20 mouse cellular contexts compared by ENCODE assay signal in genomic region chr2:77085313-77085712, GRCm38 (mm10).
DNase-seq lines count a peak whose midpoint lies in the region; ATAC-seq and TF ChIP-seq lines count a peak whose summit lies in the region.
"Had no signal": no experiment of that assay in that cellular context is flagged by ENCODE, and none has a peak within 500 bp of the region (broad histone marks: within the 10 kb centered on the region; RNA-seq: fewer than 3 reads in every experiment).

No protein-coding gene starts in this region.

- DNase-seq in embryonic facial prominence, embryonic 11.5 days (ENCODE audit: low spot score) = no peak
- no peak for DNase-seq in embryonic facial prominence, embryonic 10.5 days (ENCODE audit: low spot score)
- DNase-seq in heart, adult 11 months = no peak
- no peak for DNase-seq in midbrain, embryonic 11.5 days (ENCODE audit: low spot score, missing footprints)
- DNase-seq: adrenal gland, adult 8-10 months; B cell, adult 2 months; cerebellum, adult 2 months; cerebellum, postnatal 10 days; forebrain, postnatal 0 days; gastrocnemius, postnatal 14 days; kidney, adult 11 months had no signal

- H3K9me3 ChIP-seq in embryonic facial prominence, embryonic 11.5 days (replicated peaks; ENCODE audit: control insufficient read depth, low read length) = no peaks in the 10 kb centered on the region
- H3K9me3 ChIP-seq in embryonic facial prominence, embryonic 10.5 days = no peaks in the 10 kb centered on the region
- no peaks in the 10 kb centered on the region for H3K9me3 ChIP-seq in heart, embryonic 15.5 days (replicated peaks)
- no peaks in the 10 kb centered on the region for H3K9me3 ChIP-seq in midbrain, embryonic 11.5 days (ENCODE audit: control insufficient read depth, low read length)
- H3K9me3 ChIP-seq in midbrain, embryonic 15.5 days = no peaks in the 10 kb centered on the region
- H3K9me3 ChIP-seq: embryonic facial prominence, embryonic 12.5 days; forebrain, embryonic 12.5 days; heart, embryonic 10.5 days had no signal

- no peak overlapping the region for H3ac ChIP-seq in myocyte (ENCODE audit: control insufficient read depth, insufficient read length)

- peak; percentile 62; the same call in 1 of the 2 replicates for ATAC-seq in embryonic facial prominence, embryonic 11.5 days (replicated peaks; ENCODE audit: insufficient number of reproducible peaks, low FRiP score, low TSS enrichment, low read depth)
- ATAC-seq in heart, embryonic 15.5 days (replicated peaks; ENCODE audit: insufficient number of reproducible peaks, insufficient read depth, low FRiP score, low read depth) = no peak; the same call in 1 of the 2 replicates
- ATAC-seq in midbrain, embryonic 11.5 days (ENCODE audit: low FRiP score) = peak; percentile 50; the same call in 1 of the 2 replicates
- ATAC-seq in midbrain, embryonic 15.5 days (replicated peaks) = no peak
- ATAC-seq: CD4-positive, CD25-positive, alpha-beta regulatory T cell, adult 4 months; forebrain, postnatal 0 days; hindbrain, postnatal 0 days had no signal

- H3K9ac ChIP-seq in embryonic facial prominence, embryonic 11.5 days (replicated peaks; ENCODE audit: low read length) = no peak overlapping the region
- no peak overlapping the region for H3K9ac ChIP-seq in heart, embryonic 15.5 days
- no peak overlapping the region for H3K9ac ChIP-seq in midbrain, embryonic 11.5 days (ENCODE audit: low read length)
- no peak overlapping the region for H3K9ac ChIP-seq in midbrain, embryonic 15.5 days
- H3K9ac ChIP-seq: embryonic facial prominence, embryonic 12.5 days; forebrain, embryonic 12.5 days; forebrain, postnatal 0 days had no signal

- no peaks in the 10 kb centered on the region for H3K4me1 ChIP-seq in embryonic facial prominence, embryonic 11.5 days (ENCODE audit: control insufficient read depth, insufficient read depth, low read length)
- no peaks in the 10 kb centered on the region for H3K4me1 ChIP-seq in embryonic facial prominence, embryonic 10.5 days
- peaks cover 9% of the 10 kb centered on the region for H3K4me1 ChIP-seq in heart, embryonic 15.5 days (replicated peaks)
- no peaks in the 10 kb centered on the region for H3K4me1 ChIP-seq in midbrain, embryonic 11.5 days (ENCODE audit: control insufficient read depth, insufficient read depth, low read length)
- no peaks in the 10 kb centered on the region for H3K4me1 ChIP-seq in midbrain, embryonic 15.5 days
- H3K4me1 ChIP-seq: embryonic facial prominence, embryonic 12.5 days had no signal

- H3K36me3 ChIP-seq in embryonic facial prominence, embryonic 11.5 days (replicated peaks; ENCODE audit: control insufficient read depth, insufficient read depth, low read depth, low read length) = no peaks in the 10 kb centered on the region
- no peaks in the 10 kb centered on the region for H3K36me3 ChIP-seq in embryonic facial prominence, embryonic 10.5 days (replicated peaks)
- H3K36me3 ChIP-seq in heart, embryonic 15.5 days = peaks cover 16% of the 10 kb centered on the region
- H3K36me3 ChIP-seq in midbrain, embryonic 11.5 days (ENCODE audit: control insufficient read depth, insufficient read depth, low read length) = no peaks in the 10 kb centered on the region
- H3K36me3 ChIP-seq in midbrain, embryonic 15.5 days (replicated peaks) = no peaks in the 10 kb centered on the region
- H3K36me3 ChIP-seq in myocyte (ENCODE audit: control insufficient read depth, insufficient read depth) = peaks cover 15% of the 10 kb centered on the region
- H3K36me3 ChIP-seq: embryonic facial prominence, embryonic 12.5 days; forebrain, embryonic 12.5 days; G1E had no signal

- H3K4me2 ChIP-seq in embryonic facial prominence, embryonic 11.5 days (ENCODE audit: low read depth, low read length) = no peak overlapping the region
- no peak overlapping the region for H3K4me2 ChIP-seq in heart, embryonic 15.5 days
- no peak overlapping the region for H3K4me2 ChIP-seq in midbrain, embryonic 11.5 days
- no peak overlapping the region for H3K4me2 ChIP-seq in midbrain, embryonic 15.5 days
- no peak overlapping the region for H3K4me2 ChIP-seq in myocyte (ENCODE audit: low read depth)
- H3K4me2 ChIP-seq: embryonic facial prominence, embryonic 12.5 days; forebrain, embryonic 12.5 days had no signal

- no peaks in the 10 kb centered on the region for H3K79me2 ChIP-seq in myocyte (ENCODE audit: control insufficient read depth, insufficient read depth)

- no peak for TF ChIP-seq POLR2A in myocyte (IDR thresholded peaks at IDR 0.05; ENCODE audit: insufficient read length, low read depth)

- H3K4me3 ChIP-seq in embryonic facial prominence, embryonic 11.5 days (ENCODE audit: low read depth, low read length) = no peak overlapping the region
- no peak overlapping the region for H3K4me3 ChIP-seq in embryonic facial prominence, embryonic 10.5 days
- H3K4me3 ChIP-seq in heart, embryonic 15.5 days = no peak overlapping the region
- no peak overlapping the region for H3K4me3 ChIP-seq in midbrain, embryonic 11.5 days (ENCODE audit: low read depth, low read length)
- H3K4me3 ChIP-seq in midbrain, embryonic 15.5 days = no peak overlapping the region
- H3K4me3 ChIP-seq in myocyte = no peak overlapping the region
- H3K4me3 ChIP-seq: embryonic facial prominence, embryonic 12.5 days; forebrain, embryonic 12.5 days; heart, embryonic 10.5 days had no signal

- H3K27ac ChIP-seq in embryonic facial prominence, embryonic 11.5 days (replicated peaks; ENCODE audit: low read depth, low read length) = no peak overlapping the region
- H3K27ac ChIP-seq in embryonic facial prominence, embryonic 10.5 days (replicated peaks) = no peak overlapping the region
- peak overlapping the region; percentile 67 for H3K27ac ChIP-seq in heart, embryonic 15.5 days
- no peak overlapping the region for H3K27ac ChIP-seq in midbrain, embryonic 11.5 days (ENCODE audit: low read depth, low read length)
- no peak overlapping the region for H3K27ac ChIP-seq in midbrain, embryonic 15.5 days
- H3K27ac ChIP-seq: embryonic facial prominence, embryonic 12.5 days; forebrain, embryonic 12.5 days; heart, embryonic 10.5 days; hindbrain, postnatal 0 days had no signal

- no peaks in the 10 kb centered on the region for H3K27me3 ChIP-seq in embryonic facial prominence, embryonic 11.5 days (ENCODE audit: control insufficient read depth, insufficient read depth, low read length)
- no peaks in the 10 kb centered on the region for H3K27me3 ChIP-seq in embryonic facial prominence, embryonic 10.5 days (replicated peaks; ENCODE audit: low read depth, poor library complexity, severe bottlenecking)
- H3K27me3 ChIP-seq in heart, embryonic 15.5 days = no peaks in the 10 kb centered on the region
- no peaks in the 10 kb centered on the region for H3K27me3 ChIP-seq in midbrain, embryonic 11.5 days (ENCODE audit: control insufficient read depth, insufficient read depth, low read length)
- H3K27me3 ChIP-seq in midbrain, embryonic 15.5 days (replicated peaks) = no peaks in the 10 kb centered on the region
- H3K27me3 ChIP-seq in myocyte (ENCODE audit: control insufficient read depth, insufficient read depth, insufficient read length) = no peaks in the 10 kb centered on the region
- H3K27me3 ChIP-seq: embryonic facial prominence, embryonic 12.5 days; forebrain, embryonic 12.5 days had no signal

TF ChIP-seq in myocyte, 11 proteins besides CTCF, POLR2A, EP300 and RAD21:
- TF ChIP-seq TCF12 (IDR thresholded peaks at IDR 0.05; ENCODE audit: insufficient read depth, poor library complexity, severe bottlenecking) = no peak
- TF ChIP-seq MYOD1 (IDR thresholded peaks at IDR 0.05; ENCODE audit: control insufficient read depth in 1 of 3, insufficient read length in 2 of 3, low read depth in 2 of 3) = peak in 1 of 3 experiments; percentile 11
- peak; percentile 30 for TF ChIP-seq POLR2AphosphoS2 (IDR thresholded peaks at IDR 0.05; ENCODE audit: insufficient read length, low read depth)
TF ChIP-seq in myocyte: peak in this region for 2.

Comparison
In these comparisons a context has a peak if more than half of its experiments do, and no peak if none do; other contexts are left out.
1. ATAC-seq: peak in embryonic facial prominence, embryonic 11.5 days (single experiment) and midbrain, embryonic 11.5 days (single experiment); none in heart, embryonic 15.5 days (single experiment) and midbrain, embryonic 15.5 days (single experiment).